ENCODE assay signal across 29 mouse cellular contexts in the genomic region with DNA sequence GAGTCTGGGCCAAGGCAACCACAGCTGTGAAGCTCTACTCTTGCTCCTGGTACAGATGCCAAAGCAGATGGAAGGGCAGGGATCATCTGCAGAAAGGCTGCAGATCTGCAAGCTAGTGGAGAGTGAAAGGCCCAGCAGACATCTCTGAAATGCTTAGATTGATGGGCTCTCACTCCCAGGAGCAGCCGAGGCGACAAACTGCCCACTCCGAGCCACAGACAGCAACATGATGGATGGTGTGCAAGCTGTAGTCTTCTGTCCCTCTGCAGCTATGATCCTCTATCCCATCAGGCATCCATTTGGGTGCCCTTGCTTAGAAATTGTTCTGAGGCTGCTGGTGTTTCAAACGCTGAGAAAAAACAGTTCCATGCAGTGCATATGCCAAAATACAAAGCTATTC.
DNase-seq lines count a peak whose midpoint lies in the region; ATAC-seq and TF ChIP-seq lines count a peak whose summit lies in the region.
"Had no signal": no experiment of that assay in that cellular context is flagged by ENCODE, and none has a peak within 500 bp of the region (broad histone marks: within the 10 kb centered on the region; RNA-seq: fewer than 3 reads in every experiment).

No protein-coding gene starts in this region.

- peak; percentile 24 for DNase-seq in brain, adult 2 months (ENCODE audit: low read depth, low spot score)
- peak; percentile 7 for DNase-seq in brain, embryonic 14.5 days (ENCODE audit: low read depth)
- DNase-seq in hindbrain, embryonic 10.5 days (ENCODE audit: low spot score), result peak; percentile 21
- DNase-seq in gastrocnemius, adult 8-10 months (ENCODE audit: low spot score in 2 of 2), result no peak
- DNase-seq in adrenal gland, adult (ENCODE audit: inconsistent age in 2 of 2, low spot score in 1 of 2), result no peak
- DNase-seq: adrenal gland, postnatal 10 days; B cell, adult 2 months; cerebellum, adult 18-20 months; gastrocnemius, postnatal 36 days; heart, adult 18-20 months; heart, postnatal 4 days; kidney, adult 18-20 months; kidney, postnatal 25 days; liver; lung, adult 2 months; lung, postnatal 14 days; thymus, adult 18-20 months; thymus, postnatal 36 days had no signal

- no peaks in the 10 kb centered on the region for H3K4me1 ChIP-seq in hindbrain, embryonic 10.5 days (replicated peaks)
- H3K4me1 ChIP-seq in hindbrain, embryonic 15.5 days (replicated peaks), result no peaks in the 10 kb centered on the region
- no peaks in the 10 kb centered on the region for H3K4me1 ChIP-seq in forebrain, embryonic 12.5 days
- H3K4me1 ChIP-seq: forebrain, embryonic 13.5 days; kidney, embryonic 15.5 days; midbrain, embryonic 10.5 days; stomach, embryonic 15.5 days had no signal

- no peak for TF ChIP-seq POLR2A in brain, embryonic 14.5 days (IDR thresholded peaks at IDR 0.05; ENCODE audit: borderline replicate concordance, extremely low read depth, insufficient read depth, insufficient read length, poor library complexity, severe bottlenecking)

- WGBS in hindbrain, embryonic 10.5 days, result 62% methylated on average over 4 of the region's 4 CpGs
- 41% methylated on average over 4 of the region's 4 CpGs for WGBS in hindbrain, embryonic 15.5 days
- WGBS in forebrain, embryonic 12.5 days, result 88% methylated on average over 4 of the region's 4 CpGs

- ATAC-seq in hindbrain, embryonic 15.5 days (ENCODE audit: low FRiP score, low read depth), result peak; percentile 81
- no peak for ATAC-seq in forebrain, embryonic 12.5 days (ENCODE audit: low FRiP score)
- ATAC-seq: forebrain, embryonic 13.5 days; midbrain, embryonic 16.5 days had no signal

- no peak overlapping the region for H3K4me3 ChIP-seq in hindbrain, embryonic 10.5 days
- no peak overlapping the region for H3K4me3 ChIP-seq in hindbrain, embryonic 15.5 days
- no peak overlapping the region for H3K4me3 ChIP-seq in forebrain, embryonic 12.5 days (replicated peaks)
- H3K4me3 ChIP-seq: erythroblast, embryonic 14.5 days; forebrain, embryonic 13.5 days; kidney, embryonic 15.5 days; midbrain, embryonic 10.5 days; myocyte; stomach, embryonic 15.5 days had no signal

- H3K36me3 ChIP-seq in hindbrain, embryonic 10.5 days, result no peaks in the 10 kb centered on the region
- H3K36me3 ChIP-seq in hindbrain, embryonic 15.5 days, result no peaks in the 10 kb centered on the region
- H3K36me3 ChIP-seq in forebrain, embryonic 12.5 days (replicated peaks), result no peaks in the 10 kb centered on the region
- H3K36me3 ChIP-seq: kidney, embryonic 15.5 days; midbrain, embryonic 10.5 days; stomach, embryonic 15.5 days had no signal

- no peak overlapping the region for H3K9ac ChIP-seq in hindbrain, embryonic 15.5 days
- no peak overlapping the region for H3K9ac ChIP-seq in forebrain, embryonic 12.5 days
- H3K9ac ChIP-seq: forebrain, embryonic 13.5 days; kidney, embryonic 15.5 days; liver, embryonic 14.5 days; stomach, embryonic 15.5 days had no signal

- no peaks in the 10 kb centered on the region for H3K27me3 ChIP-seq in hindbrain, embryonic 10.5 days (ENCODE audit: insufficient read depth, poor library complexity, severe bottlenecking)
- H3K27me3 ChIP-seq in hindbrain, embryonic 15.5 days, result no peaks in the 10 kb centered on the region
- no peaks in the 10 kb centered on the region for H3K27me3 ChIP-seq in forebrain, embryonic 12.5 days
- H3K27me3 ChIP-seq: forebrain, embryonic 13.5 days; kidney, embryonic 15.5 days; stomach, embryonic 15.5 days had no signal

- no peak for TF ChIP-seq CTCF in brain, embryonic 14.5 days (IDR thresholded peaks at IDR 0.05; ENCODE audit: borderline replicate concordance, extremely low read depth, insufficient read depth, insufficient read length)

- no peaks in the 10 kb centered on the region for H3K9me3 ChIP-seq in hindbrain, embryonic 10.5 days
- H3K9me3 ChIP-seq in hindbrain, embryonic 15.5 days, result no peaks in the 10 kb centered on the region
- H3K9me3 ChIP-seq in forebrain, embryonic 12.5 days, result no peaks in the 10 kb centered on the region
- H3K9me3 ChIP-seq: forebrain, embryonic 13.5 days; kidney, embryonic 15.5 days; midbrain, embryonic 10.5 days; stomach, embryonic 15.5 days had no signal

- H3K4me2 ChIP-seq in hindbrain, embryonic 15.5 days, result no peak overlapping the region
- H3K4me2 ChIP-seq in forebrain, embryonic 12.5 days, result no peak overlapping the region
- H3K4me2 ChIP-seq: forebrain, embryonic 13.5 days; heart, embryonic 11.5 days; kidney, embryonic 15.5 days; stomach, embryonic 15.5 days had no signal

- no peak overlapping the region for H3K27ac ChIP-seq in hindbrain, embryonic 10.5 days
- H3K27ac ChIP-seq in hindbrain, embryonic 15.5 days (replicated peaks), result no peak overlapping the region
- no peak overlapping the region for H3K27ac ChIP-seq in forebrain, embryonic 12.5 days
- H3K27ac ChIP-seq: forebrain, embryonic 13.5 days; kidney, embryonic 15.5 days; liver, embryonic 14.5 days; midbrain, embryonic 10.5 days; stomach, embryonic 15.5 days had no signal

Comparison
In these comparisons a context has a peak if more than half of its experiments do, and no peak if none do; other contexts are left out.
1. DNase-seq: peak in brain, adult 2 months (single experiment), brain, embryonic 14.5 days (single experiment) and hindbrain, embryonic 10.5 days (single experiment); none in gastrocnemius, adult 8-10 months (0 of 2) and adrenal gland, adult (0 of 2).